Mouse (Mus musculus) natural killer cell, adult 2 months (primary cell): ENCODE measurements around the gene Sncb.

ENCODE experiments used
- DNase-seq, 2 experiments: peaks; one replicate each; pipeline ENCODE4 v3.0.0; 2022; ENCODE audit warnings: low spot score in 2 of 2

The Sncb gene

DNA sequence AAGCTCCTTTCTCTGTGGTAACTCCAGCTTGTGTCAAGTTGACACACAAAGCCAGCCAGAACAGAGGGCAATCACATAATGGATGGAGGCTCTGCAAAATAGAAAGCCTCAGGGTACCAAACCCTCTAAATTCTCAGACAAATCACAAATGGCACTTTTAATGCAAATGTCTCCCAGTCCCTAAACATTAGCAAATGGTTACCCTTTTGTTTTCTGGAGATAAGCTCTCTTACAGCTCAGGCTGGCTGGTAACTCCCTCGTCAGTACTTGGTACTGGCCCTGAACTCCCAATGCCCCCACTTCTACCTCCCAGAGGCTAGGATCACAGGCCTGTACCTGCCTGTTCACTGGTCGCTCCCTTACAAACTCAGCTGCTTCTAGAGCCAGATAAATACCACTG, 16.8 kb upstream of the Sncb start:
- no peak for DNase-seq

DNA sequence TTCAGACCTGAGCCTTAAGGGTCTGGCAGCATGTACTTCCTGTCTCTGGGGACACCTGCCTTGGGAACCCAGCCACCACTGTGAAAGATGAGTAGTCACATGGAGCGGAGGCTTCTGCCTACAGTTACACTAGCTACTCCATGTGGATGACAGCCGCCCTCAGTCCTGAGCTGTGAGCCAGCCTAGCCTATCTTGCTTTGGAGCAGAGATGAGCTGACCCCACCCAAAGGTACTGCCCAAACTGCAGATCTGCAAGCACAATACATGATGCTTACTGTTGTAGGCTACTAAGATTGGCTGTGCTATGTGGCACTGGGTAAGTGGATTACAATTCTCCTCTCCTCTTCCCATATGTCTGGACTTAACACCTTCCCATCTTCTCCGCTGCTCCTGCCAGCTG, 14.7 kb upstream of the Sncb start:
- no peak for DNase-seq

- DNase-seq: no peak
Observed at GRCm38 (mm10) chr13:54780592-54780991, 14.2 kb upstream of the Sncb start.

DNA sequence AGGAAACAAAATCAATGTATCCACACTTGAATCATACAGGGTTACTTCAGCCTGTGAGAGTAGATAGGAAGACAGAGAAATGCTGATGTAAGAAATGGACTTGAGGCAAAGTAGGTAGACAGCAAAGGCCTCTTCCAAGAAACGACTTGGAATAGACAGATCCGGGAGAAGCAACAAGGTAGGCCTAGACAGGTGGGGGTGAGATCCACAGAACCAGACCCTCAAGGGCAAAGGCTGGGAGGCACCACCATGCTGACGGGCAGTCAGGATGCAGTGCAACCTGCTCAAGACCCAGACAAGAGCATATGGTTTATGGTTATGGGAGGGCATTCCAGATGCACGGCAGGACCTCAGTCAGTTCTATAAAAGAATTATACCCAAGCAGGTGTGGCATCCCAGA, 617 bp upstream of the Sncb start:
- DNase-seq: no peak

DNA sequence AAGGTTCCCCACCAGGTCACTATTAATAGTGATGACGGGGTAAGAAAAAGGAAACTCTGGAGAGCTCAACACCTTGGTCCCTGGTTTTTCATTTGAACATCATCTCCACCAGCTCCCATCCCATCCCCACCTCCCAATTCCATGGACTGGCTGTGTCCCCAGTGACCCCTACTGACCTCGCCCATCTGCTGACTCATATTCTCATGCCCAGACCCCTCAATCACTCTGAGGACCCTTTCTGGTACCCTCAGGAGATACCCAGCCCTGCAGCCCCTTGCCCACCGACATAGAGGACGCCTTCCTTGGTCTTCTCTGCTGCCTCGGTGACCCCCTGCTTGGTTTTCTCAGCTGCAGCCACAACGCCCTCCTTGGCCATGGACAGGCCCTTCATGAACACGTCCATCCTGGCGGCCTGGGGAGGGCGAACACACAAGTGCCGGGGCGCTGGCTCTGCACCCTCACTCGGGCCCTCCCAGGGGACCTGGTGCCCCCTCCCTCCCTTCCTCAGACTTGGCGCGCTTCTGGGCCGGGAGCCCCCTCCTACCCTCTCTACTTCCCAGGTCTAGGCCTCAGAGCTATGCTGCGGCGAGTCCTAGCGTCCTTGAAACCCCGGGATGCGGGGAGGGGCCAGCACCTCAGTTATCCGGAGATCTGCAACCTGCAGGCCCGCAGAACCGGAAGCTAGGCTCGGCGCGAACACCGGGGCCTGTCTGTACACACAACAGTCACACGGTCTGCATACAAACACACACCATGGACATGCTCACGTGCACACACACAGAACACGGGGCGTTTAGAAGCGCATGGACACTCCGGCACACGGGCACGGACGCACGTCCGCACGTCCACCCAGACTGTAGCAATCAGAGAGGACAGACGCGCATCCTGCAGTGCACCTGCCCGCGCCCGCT, 859 bp downstream of the Sncb start:
- no peak for DNase-seq

DNA sequence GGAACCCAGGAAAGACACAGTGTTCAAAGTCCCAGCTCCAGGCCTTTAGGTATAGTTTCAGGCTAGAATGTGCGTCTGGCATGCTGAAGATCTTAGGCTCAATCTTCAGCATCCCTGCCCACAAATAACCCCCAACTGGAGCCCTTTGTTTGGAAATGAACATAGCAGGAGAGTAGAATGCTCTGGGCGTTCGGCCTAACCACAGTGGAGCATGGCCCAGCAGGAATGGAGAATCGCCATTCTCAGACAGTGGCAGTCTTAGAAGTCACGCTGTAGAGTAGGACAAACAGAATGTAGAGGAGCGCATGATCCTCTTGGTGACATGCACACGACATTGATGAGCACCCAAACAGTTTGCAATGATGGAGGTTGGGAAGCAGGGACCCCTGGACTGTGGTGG, 5.5 kb downstream of the Sncb start:
- no peak for DNase-seq

- DNase-seq: no peak
Observed at GRCm38 (mm10) chr13:54760164-54760795, 6.1 kb downstream of the Sncb start.

GRCm38 (mm10) chr13:54759496-54759895, 6.9 kb downstream of the Sncb start:
- no peak for DNase-seq

GRCm38 (mm10) chr13:54758756-54759470, 7.5 kb downstream of the Sncb start:
- DNase-seq: no peak

- DNase-seq: peak; percentile 39 to 57
Observed at GRCm38 (mm10) chr13:54758045-54758755, 8.2 kb downstream of the Sncb start.

DNA sequence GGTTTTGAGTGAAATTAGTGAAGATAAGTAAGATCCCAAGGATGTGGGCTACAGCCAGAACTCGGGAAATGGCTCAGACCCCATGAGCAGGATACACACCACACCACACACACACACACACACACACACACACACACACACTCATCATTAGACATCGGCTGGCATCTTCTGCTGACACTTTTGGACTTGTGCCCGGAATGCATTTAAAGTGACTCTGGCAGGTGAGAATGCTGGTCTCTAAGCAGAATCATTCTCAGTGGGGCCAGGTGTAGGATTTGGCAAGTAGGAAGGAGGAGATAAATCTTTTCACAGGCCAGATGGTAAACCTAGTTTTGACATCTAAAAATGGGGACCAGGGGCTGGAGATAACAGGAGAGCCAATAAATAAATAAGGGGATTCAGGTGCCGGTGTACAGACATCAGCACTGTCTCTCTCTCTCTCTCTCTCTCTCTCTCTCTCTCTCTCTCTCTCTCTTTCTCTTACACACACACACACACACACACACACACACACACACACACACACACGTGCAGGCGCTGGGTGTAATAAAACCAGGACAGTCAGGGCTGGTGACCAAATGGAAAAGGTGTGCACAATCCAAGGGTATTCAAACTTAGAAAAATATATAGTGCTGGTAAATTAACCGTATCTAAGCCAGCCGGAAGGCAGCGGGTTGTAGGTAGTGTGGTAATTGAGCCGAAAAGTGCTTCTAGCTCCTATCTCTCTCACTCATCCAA, 9.1 kb downstream of the Sncb start:
- no peak for DNase-seq

- DNase-seq: no peak
Observed at GRCm38 (mm10) chr13:54756156-54756712, 10.2 kb downstream of the Sncb start.

DNA sequence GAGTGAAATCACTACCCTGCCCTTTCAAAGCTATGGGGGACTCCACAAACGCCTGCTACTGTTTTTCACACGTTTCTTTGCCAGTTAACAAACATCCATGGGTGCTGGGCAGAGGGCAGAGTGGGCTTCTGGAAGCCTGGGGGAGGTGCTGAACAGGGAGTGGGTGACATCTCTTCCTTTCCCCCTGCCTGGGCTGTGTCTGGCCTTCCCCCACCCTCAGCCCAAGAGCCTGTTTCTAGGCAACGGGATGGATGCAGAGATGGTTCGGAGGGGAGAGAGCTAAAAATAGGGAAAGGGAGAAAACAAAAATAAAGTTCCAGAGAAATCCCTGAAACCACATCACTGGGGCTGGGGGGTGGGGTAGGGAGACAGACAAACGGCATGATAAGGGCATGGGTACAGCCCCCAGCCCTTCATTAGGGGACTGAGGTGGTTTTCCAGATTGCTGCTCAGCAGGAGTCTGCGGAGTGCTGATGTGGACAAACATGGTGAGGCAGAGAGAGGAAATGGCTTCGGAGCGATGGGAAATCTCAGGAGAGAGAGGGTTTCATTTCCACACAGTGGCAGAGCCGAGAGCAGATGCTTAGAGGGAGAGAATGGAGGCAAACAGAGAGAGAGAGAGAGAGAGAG, 11.1 kb downstream of the Sncb start:
- DNase-seq: no peak

GRCm38 (mm10) chr13:54754169-54755080, 12.0 kb downstream of the Sncb start:
- no peak for DNase-seq

- DNase-seq: no peak
Observed at GRCm38 (mm10) chr13:54753733-54754132, 12.7 kb downstream of the Sncb start.

DNA sequence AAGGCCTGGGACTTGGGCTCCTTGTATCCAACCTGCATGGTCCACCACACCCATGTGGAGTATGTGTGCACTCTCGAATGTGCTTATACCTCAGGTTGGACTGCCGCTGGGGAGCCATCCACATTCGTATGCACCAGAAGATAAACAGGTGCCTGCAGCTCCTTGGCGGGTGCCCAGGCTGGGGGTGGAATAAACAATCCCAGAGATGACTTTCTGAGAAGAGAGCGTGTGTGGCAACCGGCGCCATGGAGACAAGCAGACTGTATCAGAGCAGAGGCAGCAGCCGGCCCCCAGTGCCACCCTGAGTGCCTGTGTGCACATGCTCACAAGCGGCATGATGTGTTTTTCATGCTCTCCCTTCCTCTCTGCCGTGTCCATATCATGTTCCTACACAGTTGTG, 13.7 kb downstream of the Sncb start:
- DNase-seq: no peak

GRCm38 (mm10) chr13:54750699-54751098, 15.7 kb downstream of the Sncb start:
- no peak for DNase-seq

- no peak for DNase-seq
Observed at GRCm38 (mm10) chr13:54749864-54750411, 16.5 kb downstream of the Sncb start, which contains the start of gene Gprin1. TSS of gene Gprin1 (minus strand) at chr13:54749874.
